ENCODE assay signal across 9 mouse cellular contexts in genomic region chr8:125133685-125134114, GRCm38 (mm10).
A peak's percentile ranks its signal among the peaks of the same experiment; 100 is the strongest.
DNase-seq lines count a peak whose midpoint lies in the region; ATAC-seq lines count a peak whose summit lies in the region.
"Had no signal": no experiment of that assay in that cellular context is flagged by ENCODE, and none has a peak within 500 bp of the region (broad histone marks: within the 10 kb centered on the region; RNA-seq: fewer than 3 reads in every experiment).

No protein-coding gene starts in this region.

- no peaks in the 10 kb centered on the region for H3K36me3 ChIP-seq in heart, embryonic 11.5 days (ENCODE audit: control insufficient read depth, insufficient read depth, low read length)
- H3K36me3 ChIP-seq in forebrain, embryonic 11.5 days (ENCODE audit: control insufficient read depth, insufficient read depth, low read length), result no peaks in the 10 kb centered on the region
- H3K36me3 ChIP-seq: neural tube, embryonic 12.5 days had no signal

- no peaks in the 10 kb centered on the region for H3K27me3 ChIP-seq in heart, embryonic 11.5 days (ENCODE audit: control insufficient read depth, insufficient read depth, low read length)
- no peaks in the 10 kb centered on the region for H3K27me3 ChIP-seq in forebrain, embryonic 11.5 days (ENCODE audit: control insufficient read depth, insufficient read depth, low read length)
- H3K27me3 ChIP-seq: neural tube, embryonic 12.5 days had no signal

- peak overlapping the region; percentile 6; the same call in 1 of the 2 replicates for H3K4me2 ChIP-seq in heart, embryonic 11.5 days
- no peak overlapping the region for H3K4me2 ChIP-seq in forebrain, embryonic 11.5 days (ENCODE audit: low read depth, low read length, severe bottlenecking)
- H3K4me2 ChIP-seq: neural tube, embryonic 12.5 days had no signal

- peaks cover 15% of the 10 kb centered on the region for H3K4me1 ChIP-seq in heart, embryonic 11.5 days (ENCODE audit: control insufficient read depth, insufficient read depth, low read length)
- H3K4me1 ChIP-seq in forebrain, embryonic 11.5 days (replicated peaks; ENCODE audit: control insufficient read depth, insufficient read depth, low read length), result peaks cover 9% of the 10 kb centered on the region; the same call in 1 of the 2 replicates

- WGBS in heart, embryonic 11.5 days (ENCODE audit: insufficient replicate concordance), result 39% methylated on average over 11 of the region's 11 CpGs
- 88% methylated on average over 11 of the region's 11 CpGs for whole genome bisulfite sequencing in forebrain, embryonic 11.5 days

- H3K4me3 ChIP-seq in heart, embryonic 11.5 days (ENCODE audit: low read depth, low read length), result no peak overlapping the region
- H3K4me3 ChIP-seq in forebrain, embryonic 11.5 days (ENCODE audit: low read depth, low read length), result no peak overlapping the region
- H3K4me3 ChIP-seq: neural tube, embryonic 12.5 days had no signal

- ATAC-seq in heart, embryonic 11.5 days (replicated peaks; ENCODE audit: insufficient number of reproducible peaks, low FRiP score, low TSS enrichment), result no peak
- no peak for ATAC-seq in forebrain, embryonic 11.5 days (replicated peaks; ENCODE audit: low FRiP score)

- DNase-seq in 3T3-L1 (ENCODE audit: low read depth, low spot score) (peak; percentile 27), MN1 (ENCODE audit: low spot score) (peak; percentile 51)
- DNase-seq in layer of hippocampus, postnatal 36 days, result peak; percentile 82 to 85
- DNase-seq in ovary, postnatal 14 days (ENCODE audit: low spot score), result peak; percentile 33
- no peak for DNase-seq in cerebellum, adult 8-10 months
- DNase-seq in forebrain, embryonic 11.5 days (ENCODE audit: low spot score), result no peak
- DNase-seq in cerebellum, adult 11 months, result no peak

- H3K27ac ChIP-seq in heart, embryonic 11.5 days (ENCODE audit: low read depth, low read length), result no peak overlapping the region
- no peak overlapping the region for H3K27ac ChIP-seq in forebrain, embryonic 11.5 days (ENCODE audit: low read depth, low read length)
- H3K27ac ChIP-seq: neural tube, embryonic 12.5 days had no signal

- H3K9ac ChIP-seq in heart, embryonic 11.5 days (ENCODE audit: low read depth, low read length), result no peak overlapping the region
- H3K9ac ChIP-seq in forebrain, embryonic 11.5 days (ENCODE audit: low read length), result no peak overlapping the region
- H3K9ac ChIP-seq: neural tube, embryonic 12.5 days had no signal

- no peaks in the 10 kb centered on the region for H3K9me3 ChIP-seq in heart, embryonic 11.5 days (replicated peaks; ENCODE audit: control insufficient read depth, low read length)
- no peaks in the 10 kb centered on the region for H3K9me3 ChIP-seq in forebrain, embryonic 11.5 days (ENCODE audit: control insufficient read depth, low read length)
- H3K9me3 ChIP-seq: neural tube, embryonic 12.5 days had no signal

Comparison
In these comparisons a context has a peak if more than half of its experiments do, and no peak if none do; other contexts are left out.
1. DNase-seq: peak in 3T3-L1 (single experiment), MN1 (single experiment), layer of hippocampus, postnatal 36 days (2 of 2) and ovary, postnatal 14 days (single experiment); none in cerebellum, adult 8-10 months (single experiment), forebrain, embryonic 11.5 days (single experiment) and cerebellum, adult 11 months (single experiment).